Mouse (Mus musculus): ENCODE measurements around the gene Casp7. TPM values are rescaled to one million over a fixed set of nuclear protein-coding genes. Genes with fewer than 3 reads are reported as not detected.

Casp7 gene
- total RNA-seq, 2 experiments from 2014 or later, result 2.4 to 4.9 TPM

- no peak for DNase-seq
- Histone ChIP-seq H3K27ac (no peak overlapping the region), H3K4me3 (no peak overlapping the region)
- no peak for TF ChIP-seq CTCF (IDR thresholded peaks at IDR 0.05)
- intact Hi-C loops (cut with DNase I), result no loop called here
These were observed 92.7 kb downstream of the Casp7 start for GRCm38 (mm10) chr19:56489601-56490000.

Other genes starting within 250 kb of the Casp7 start
- not detected for gene Habp2, start 110.0 kb upstream of the Casp7 start, total RNA-seq (2021)
- gene Nrap, start 7.1 kb upstream of the Casp7 start, total RNA-seq (2021), result 100 to 1,000 TPM; 675 to 914 TPM
- under 1 TPM in 1 of 2 experiments, not detected in 1; 0.20 TPM for gene Plekhs1, start 64.5 kb downstream of the Casp7 start, total RNA-seq (2021)
- gene Dclre1a, start 151.1 kb downstream of the Casp7 start, total RNA-seq (2021), result 1 to 10 TPM; 3.3 to 4.7 TPM
- gene Nhlrc2, start 151.1 kb downstream of the Casp7 start, total RNA-seq (2021), result 1 to 10 TPM; 7.2 to 10.0 TPM

Data from gastrocnemius, adult 2 months (tissue).